In genomic region chr5:106539286-106539685, GRCm38 (mm10) we compare ENCODE assay signal across 11 mouse cellular contexts.
"Had no signal": no experiment of that assay in that cellular context is flagged by ENCODE, and none has a peak within 500 bp of the region (broad histone marks: within the 10 kb centered on the region; RNA-seq: fewer than 3 reads in every experiment).

No protein-coding gene starts in this region.

- DNase-seq: right cerebral cortex, adult 18-20 months; right cerebral cortex, postnatal 14 days; right cerebral cortex, postnatal 25 days; right cerebral cortex, postnatal 4 days; spleen, adult 18-20 months; thymus, adult 18-20 months; thymus, adult 2 months; thymus, postnatal 14 days; thymus, postnatal 25 days; thymus, postnatal 36 days; thymus, postnatal 4 days had no signal
